Mouse (Mus musculus) midbrain, embryonic 13.5 days (tissue): ENCODE measurements around the gene Il2. TPM values are rescaled to one million over a fixed set of nuclear protein-coding genes. Genes with fewer than 3 reads are reported as not detected.

Source experiments
- polyA plus RNA-seq: library from polyadenylated mRNA; unstranded; fragments of >200 nt; fragmentation: Nextera tagmentation; extraction: Ambion mirVana; gene quantifications from 2 replicates; pipeline ENCODE4 v1.2.1, GENCODE M21; 2015

Il2 gene
- polyA plus RNA-seq, 1 experiment from 2014 or later = 0.43 TPM

Other genes starting within 250 kb of the Il2 start
- gene Adad1, start 62.4 kb downstream of the Il2 start, polyA plus RNA-seq = 0.13 and 0.32 TPM in 2 replicates
- gene Il21, start 106.7 kb upstream of the Il2 start, polyA plus RNA-seq = 0.22 TPM in 1 of 2 replicates, not detected in the other
- gene Bbs12, start 186.6 kb upstream of the Il2 start, polyA plus RNA-seq = 5.2 and 5.8 TPM in 2 replicates
- 2.6 and 3.1 TPM in 2 replicates for gene Cetn4, start 186.7 kb upstream of the Il2 start, polyA plus RNA-seq
- gene Fgf2, start 222.4 kb upstream of the Il2 start, polyA plus RNA-seq = 0.35 TPM in 2 replicates